Mouse (Mus musculus): Measurements from ENCODE around the gene Gm49396.

Gene Gm49396

DNA sequence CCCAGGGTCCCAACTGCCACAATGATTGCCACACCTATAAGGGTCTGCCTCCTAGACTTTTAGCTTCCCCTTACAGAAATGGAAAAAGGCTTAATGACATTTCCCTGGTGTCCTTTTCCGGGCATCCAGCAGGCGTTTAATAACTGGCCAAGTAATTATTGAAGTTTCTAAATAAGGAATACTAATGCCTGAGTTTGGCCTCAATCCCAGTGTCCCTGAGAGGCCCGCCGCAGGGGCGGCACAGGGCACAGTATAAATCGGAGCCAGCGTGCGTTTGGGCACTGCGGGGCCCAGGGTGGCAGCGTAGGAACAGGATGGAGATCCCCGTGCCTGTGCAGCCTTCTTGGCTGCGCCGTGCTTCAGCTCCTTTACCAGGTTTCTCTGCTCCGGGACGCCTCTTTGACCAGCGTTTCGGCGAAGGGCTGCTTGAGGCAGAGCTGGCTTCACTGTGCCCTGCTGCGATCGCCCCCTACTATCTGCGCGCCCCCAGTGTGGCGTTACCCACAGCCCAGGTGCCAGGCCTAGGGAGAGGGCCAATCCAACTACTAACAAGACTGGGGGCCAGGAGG is 10.0 kb upstream of the Gm49396 start:
- peak; percentile 61 for DNase-seq

DNA sequence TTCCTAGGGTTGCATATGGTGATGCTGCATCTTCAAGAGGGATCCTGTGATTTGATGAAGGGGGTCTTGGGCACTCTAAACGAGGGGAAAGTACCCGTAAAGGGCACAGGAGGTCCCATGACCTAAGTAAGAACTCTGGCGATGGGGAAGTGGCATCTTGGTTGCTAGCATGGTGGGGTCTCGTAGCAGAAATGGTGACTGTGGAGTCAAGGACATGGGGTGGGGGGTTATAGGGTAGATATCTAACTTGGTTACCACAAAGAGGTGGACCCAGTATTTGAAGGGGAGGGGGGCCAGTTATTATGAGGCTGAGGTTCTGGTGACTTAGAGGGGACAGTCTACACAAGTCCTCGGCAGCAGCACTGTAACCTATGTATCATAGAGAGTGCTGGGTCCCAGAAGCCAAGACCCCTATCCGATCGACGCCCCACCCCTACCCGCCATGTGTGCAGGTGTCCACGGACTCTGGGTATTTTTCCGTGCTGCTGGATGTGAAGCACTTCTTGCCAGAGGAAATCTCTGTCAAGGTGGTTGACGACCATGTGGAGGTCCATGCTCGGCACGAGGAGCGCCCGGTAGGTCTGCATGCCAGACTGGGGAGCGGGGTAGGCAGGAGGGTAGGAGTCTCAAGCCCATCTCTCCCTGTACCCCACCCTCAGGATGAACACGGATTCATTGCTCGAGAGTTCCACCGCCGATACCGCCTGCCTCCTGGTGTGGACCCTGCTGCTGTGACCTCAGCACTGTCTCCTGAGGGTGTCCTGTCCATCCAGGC is 9.1 kb upstream of the Gm49396 start:
- DNase-seq = no peak

DNA sequence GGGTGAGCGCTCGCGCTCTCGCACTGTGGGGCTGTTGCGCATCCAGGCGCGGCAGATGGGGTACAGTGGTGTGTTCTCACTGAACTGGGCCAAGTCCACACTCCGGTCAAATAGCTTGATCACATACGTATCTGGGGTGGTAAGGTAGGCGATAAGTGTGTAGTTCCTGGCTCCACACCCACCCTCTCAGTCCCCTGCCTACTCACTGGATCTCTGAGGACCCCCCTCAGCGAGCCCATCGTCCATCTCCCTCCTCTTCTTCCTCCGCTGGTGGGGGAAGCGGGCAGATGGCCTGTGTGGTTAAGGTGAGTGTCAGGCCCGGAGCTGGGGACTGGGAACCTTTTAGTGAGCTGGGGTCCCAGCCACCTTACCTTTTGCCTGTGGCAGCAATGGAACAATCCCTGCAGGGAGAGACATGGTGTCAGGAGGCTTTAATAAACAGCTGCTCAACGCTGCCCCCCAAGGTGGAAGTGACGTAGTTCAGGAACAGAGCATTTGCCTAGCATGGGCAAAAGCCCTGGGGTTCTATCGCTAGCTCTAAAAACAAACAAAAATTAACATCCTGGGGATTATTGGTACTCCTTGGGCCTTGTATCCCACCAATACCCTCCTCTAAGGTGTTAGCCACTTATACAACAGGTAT is 6.1 kb upstream of the Gm49396 start:
- DNase-seq = no peak

DNA sequence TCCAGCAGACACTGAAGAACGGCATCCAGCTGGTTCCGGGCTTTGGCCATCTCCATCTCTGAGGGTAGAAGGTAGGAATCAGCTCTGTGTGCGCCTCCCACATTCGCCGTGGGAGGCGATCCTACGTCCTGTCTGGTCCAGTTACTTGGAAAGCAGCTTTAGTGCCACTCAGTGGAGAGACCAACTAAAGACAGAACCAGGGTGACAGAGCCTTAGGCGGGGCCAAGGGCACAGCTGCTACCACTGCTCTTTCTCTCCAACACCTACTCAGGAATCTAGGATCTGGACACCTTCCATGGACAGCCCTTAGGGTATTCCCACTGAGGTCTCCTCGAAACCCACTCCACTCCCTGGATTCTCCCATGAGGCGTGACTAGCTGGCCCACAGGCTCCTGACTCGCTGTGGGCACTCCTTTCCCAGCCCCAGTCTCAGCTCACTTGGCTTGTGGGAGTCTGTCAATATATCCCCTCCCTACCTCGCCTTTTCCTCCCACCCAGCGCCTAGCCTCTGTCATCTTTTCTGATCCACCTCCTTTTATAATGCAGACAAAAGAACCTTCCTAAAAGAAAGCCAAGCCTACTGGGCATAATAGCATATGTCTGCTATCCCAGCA is 5.1 kb upstream of the Gm49396 start:
- no peak for DNase-seq

DNA sequence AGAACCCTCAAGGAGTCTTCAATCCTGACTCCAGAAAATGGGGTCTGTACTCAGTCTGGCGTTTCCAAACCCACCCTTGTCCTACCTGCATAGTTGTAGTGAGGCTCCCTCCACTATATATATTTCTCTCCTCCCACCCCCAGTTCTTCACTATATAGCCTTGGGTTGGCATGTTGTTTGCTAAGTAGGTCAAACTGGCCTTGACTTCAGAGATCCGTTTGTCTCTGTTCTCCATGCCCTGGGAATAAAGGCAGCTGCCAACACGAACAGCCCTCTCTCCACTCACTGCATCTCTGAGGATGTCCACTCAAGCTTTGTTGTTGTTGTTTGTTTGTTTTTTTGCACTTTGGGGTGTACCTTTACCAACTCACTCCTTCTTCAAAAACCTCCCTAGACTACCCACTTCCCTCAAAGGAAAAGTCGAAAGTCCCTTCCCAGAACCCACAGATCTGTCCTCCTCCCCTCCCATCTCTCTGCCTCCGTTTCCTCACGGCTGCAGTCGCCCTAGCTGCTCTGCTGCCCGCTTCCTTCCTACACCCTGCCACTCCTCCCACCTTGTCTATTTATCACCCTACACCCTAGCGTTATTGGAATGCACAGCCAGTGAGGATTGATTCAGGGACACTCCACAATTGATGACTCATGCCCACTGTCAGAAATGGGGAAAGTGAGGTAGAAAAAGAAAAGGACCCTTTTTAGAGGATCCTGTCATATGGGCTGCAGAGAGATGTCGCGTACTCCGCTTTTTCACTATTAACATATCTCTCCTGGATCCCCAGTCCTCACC is 4.3 kb upstream of the Gm49396 start:
- DNase-seq = no peak

DNA sequence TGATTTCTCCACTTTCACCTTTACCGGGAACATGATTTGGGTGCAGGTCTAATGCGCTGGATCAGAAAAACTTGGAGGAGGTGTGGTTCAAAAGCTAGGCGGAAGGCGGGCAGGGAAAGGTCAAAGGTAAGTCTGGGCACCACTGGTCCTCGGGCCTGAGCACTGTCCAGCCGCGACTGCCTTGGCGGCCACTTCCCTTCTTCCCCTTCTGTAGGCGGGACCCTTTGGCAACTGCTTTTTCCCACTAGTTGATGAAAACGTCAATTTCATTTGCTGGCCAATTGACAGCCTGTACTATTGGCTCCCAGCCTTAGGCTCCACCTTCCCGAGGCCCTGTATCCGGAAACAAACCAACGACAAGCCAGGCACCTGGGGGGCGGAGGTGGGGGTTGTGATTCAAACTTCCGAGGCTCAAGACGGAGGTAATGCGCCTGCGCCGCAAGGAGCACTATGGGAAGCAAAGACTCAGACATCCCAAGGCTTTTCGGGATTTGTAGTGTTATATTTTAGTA is 3.6 kb upstream of the Gm49396 start, which contains the start of gene Lin37:
Gene Lin37, minus strand, starts transcription at position 396 of the 512 bp plus-strand sequence.
- DNase-seq = peak; percentile 99

DNA sequence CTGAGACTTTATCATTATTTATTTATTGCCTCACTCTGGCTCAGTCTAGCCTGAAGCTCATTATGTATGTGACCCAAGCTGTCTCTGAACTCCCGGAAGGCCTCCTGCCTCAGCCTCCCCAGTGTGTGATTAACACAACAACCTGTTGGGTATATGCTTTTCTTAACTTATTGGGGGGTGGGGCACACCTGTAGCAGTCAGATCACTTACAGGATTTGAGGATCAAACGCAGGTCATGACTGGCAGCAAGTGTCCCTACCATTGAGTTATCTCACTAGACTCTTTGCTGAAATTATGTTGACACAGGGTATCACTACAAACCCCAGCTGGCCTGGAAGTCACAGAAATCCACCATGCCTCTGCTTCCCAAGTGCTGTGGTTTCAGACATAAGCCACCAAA is 2.8 kb upstream of the Gm49396 start:
- DNase-seq = no peak

DNA sequence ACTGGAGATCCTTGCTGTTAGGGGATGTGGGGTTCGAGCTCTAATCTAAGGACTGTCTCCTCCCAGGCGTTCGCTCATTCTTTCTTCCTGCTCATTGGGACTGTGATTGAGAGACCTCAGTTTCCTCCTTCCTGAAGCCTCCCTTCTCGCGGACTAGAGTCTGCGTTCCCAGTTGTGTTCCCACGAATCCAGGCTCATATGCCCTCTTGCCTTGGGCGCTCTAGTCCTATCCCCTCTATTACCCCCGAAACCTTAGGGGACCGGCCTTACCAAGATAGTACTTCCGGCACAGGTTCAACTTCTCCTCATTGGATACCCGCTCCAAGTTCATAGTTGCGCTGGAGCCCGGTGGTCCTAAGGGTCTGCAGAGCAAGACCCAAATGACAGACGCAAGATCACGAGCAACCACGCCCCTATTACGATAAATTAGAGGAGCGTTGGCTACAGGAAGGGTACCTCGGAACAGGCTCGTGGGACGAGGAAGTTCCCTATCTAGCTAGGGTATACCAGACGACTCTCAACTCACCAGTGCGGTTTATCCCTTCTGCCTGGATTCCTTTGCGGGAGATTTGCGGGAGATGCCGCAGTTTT is 523 bp upstream of the Gm49396 start:
- DNase-seq = no peak

DNA sequence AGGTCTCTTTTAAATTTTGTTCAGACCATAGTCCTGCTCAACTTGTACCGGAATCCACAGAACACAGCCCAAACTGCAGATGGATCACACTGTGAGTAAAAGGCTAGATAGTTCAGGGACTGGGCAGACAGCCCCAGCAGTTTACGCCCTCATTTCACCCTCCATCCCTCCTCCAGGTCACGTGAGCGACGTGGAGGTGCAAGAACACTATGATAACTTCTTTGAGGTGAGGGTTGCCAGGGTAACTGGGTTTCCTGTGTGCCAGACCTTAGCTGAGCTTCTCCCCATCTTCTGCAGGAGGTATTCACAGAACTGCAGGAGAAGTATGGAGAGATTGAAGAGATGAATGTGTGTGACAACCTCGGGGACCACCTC is 749 bp downstream of the Gm49396 start:
- no peak for DNase-seq

DNA sequence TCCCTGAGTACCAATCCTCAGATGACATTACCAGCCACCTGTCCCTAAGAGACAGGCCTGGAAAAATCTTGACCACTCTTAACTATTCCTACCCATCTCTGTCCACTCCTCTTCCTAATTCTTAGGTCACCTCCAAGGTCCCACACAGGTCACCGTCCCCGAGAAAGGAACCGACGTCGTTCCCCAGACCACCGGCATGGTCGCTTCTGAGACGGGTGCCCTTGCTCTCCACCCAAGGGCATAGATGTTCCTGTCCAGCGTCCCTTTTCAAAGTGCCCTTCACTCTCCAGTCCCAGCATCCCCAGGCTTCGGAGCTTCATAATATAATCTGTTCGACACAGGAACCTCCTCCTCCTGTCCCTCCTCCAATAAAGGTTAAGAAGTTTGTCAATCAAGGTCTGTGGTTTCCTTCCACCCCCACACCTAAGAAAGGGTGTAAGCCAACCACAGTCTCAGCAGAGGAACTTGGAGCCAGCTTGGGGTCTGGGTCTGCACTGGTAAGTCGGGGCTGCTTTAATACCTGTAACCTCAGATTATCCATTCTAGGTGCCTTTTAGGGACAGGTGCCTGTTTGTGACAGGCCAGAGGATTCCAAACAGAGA is 1.9 kb downstream of the Gm49396 start, which contains the start of gene Igflr1:
Gene Igflr1, plus strand, starts transcription at position 458 of the 602 bp plus-strand sequence.
- no peak for DNase-seq

DNA sequence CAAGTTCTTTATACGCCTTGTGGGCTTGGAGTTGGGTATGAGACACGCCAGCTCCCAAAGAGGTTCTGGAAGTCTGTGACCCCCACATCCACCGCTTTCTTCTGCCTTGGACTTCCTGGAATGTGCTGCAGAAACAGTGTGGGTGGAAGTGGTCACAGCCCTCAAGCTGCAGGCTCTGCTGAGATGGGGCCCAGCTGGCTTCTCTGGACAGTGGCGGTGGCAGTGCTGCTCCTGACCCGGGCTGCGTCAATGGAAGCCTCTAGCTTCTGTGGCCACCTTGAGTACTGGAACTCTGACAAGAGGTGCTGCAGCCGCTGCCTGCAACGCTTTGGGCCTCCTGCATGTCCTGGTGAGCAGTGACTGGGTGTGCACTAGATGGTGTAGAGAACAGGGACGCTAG is 2.9 kb downstream of the Gm49396 start:
- no peak for DNase-seq

DNA sequence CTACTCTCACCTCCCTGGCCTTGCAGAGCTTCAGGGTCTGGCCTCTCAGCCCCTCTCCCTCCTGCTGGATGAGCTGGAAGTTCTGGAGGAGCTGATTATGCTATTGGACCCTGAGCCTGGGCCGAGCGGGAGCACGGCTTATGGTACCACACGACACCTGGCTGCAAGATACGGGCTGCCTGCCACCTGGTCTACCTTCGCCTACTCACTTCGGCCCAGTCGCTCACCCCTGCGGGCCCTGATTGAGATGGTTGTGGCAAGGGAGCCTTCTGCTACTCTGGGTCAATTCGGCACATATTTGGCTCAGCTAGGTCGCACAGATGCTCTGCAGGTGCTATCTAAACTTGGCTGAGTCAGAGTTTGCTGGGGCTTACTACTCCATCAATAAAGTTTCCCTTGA is 4.4 kb downstream of the Gm49396 start:
- no peak for DNase-seq

DNA sequence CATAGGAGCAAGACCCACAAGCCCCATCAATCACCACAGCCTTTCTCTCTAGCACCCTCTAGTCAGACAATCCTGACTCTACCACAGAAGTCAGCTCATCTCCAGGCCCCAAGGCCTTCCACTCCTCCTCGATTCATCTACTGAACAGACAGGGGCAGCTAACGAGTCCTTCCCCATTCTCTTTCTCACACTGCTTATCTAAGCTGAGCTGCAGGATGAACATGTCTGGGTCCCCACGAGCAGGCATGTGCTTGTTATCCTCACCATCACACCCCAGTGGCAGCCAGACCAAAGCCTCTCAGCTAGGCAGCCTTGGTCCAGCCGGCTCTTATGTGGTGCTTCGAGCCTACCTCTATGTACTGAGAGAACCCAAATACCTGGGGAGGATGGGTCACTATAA is 9.2 kb downstream of the Gm49396 start:
- DNase-seq = no peak

DNA sequence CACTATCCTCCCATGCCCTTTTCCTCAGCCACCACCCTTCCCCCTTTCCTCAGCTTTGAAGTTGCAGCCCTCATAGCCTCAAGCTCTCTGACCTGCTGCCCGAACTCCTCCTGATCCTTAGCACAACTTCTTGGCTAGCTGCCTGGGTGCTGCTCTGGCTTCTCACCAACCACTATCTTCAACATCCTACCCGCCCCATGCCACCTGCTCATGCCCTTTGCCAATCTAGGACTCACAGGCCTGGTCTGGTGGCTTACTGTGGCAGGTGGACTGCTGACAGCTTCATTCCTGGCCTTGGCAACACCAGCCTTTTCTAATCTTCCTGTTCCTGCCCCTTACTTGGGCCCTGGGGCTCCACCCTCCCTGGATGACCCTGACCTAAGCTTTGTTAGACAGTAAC is 9.8 kb downstream of the Gm49396 start:
- no peak for DNase-seq

DNA sequence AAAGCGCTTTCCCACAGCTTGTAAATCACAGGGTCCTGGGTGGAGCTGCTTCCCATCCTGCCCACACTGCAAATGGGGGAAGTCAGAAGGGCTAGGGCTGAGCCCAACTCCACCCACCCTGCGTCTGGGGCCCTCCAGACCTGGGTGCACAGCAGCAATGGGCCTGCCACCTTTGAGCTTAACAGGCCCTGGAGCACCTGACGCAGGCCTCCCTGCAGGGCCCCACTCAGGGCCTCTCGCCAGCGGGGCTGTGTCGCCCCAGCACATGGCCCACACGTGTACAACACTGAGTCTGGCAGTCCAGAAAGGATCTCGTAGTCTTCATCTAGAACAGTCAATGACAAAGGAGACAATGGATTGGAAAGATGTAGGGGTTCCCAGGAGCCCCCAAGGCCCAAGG is 16.8 kb downstream of the Gm49396 start:
- no peak for DNase-seq

DNA sequence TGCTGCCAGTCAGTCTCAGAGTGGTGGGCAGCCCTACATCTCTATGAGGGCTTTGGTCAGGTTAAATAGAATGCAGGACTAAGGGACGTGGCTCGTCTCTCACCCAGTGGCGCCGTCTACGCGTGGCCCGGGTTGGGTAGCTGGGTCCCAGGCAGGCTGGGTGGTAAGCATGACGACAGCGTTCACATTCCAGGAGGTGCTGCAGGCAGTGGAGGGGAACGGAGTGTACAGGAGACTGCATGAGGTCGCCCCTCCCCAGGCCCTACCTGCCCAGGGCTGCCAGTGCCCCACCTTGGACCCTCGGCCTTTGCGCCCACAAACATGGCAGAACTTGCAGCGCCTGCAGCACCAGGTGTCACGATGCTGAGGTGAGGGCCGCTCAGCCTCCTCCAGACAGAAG is 18.4 kb downstream of the Gm49396 start:
- DNase-seq = no peak

DNA sequence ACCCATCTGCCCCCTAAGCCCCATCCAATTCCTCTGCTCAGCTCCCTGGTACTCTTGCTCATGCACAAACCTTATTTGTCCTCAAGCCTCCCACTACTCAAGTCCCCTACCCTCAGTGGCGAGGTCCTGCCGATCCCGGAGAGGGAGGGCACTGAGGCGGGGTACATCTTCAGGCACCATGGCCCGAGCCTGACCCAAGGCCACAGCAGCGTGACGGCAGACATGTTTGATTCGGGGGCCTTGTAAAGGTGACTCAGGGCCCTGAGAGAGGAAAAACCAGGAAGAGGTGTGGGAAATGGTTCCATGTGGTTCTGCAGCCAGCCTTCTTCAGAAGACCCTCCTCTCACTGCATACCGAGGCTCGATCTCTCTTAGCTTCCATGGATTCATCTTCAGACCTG is 21.2 kb downstream of the Gm49396 start:
- DNase-seq = no peak

DNA sequence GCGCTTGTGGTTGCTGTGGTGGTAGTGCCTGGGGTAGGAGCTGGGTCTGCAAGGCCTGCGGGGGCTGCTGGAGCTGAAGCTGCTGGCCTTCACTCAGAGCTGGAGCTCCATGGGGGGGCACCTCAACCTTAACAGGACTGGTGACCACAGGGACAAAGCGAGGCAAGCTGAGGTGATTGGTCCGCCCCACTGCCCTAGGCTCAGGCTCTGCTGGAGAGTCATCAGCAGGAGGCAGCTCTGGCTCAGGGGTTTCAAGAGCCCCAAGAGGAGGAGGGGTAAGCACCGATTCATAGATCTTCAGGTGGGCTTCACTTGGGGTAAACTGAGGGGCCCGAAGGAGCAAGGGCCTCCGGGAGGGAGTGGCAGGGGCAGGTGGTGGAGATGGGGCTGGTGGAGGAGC is 22.0 kb downstream of the Gm49396 start:
- no peak for DNase-seq

DNA sequence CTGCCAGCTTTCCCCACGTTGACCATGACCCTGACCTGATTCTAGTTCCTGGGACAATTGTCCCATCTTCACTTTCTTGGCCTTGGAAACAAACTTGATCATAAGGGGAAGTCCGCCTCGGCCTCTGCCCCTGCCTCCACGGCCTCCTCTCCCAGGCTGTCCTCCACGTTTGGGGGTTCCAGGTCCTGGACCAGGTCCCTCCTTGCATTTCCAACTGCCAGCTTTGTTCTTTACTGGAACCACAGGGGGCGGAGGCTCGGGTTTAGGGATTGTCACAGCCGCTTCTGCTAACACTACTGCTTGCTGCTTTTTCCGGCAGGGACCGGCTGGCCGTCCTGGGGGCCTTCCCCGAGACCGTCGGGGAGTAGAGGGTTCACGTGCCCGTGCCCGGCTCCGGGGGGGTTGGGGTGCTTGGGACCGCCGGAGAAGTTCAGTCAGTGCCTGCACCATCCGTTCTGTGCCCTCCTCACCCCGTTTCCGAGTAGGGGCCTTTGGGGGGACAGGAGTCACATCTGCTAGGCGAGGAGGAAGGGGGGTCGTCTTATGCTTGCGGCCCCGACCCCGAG is 23.4 kb downstream of the Gm49396 start:
- no peak for DNase-seq

DNA sequence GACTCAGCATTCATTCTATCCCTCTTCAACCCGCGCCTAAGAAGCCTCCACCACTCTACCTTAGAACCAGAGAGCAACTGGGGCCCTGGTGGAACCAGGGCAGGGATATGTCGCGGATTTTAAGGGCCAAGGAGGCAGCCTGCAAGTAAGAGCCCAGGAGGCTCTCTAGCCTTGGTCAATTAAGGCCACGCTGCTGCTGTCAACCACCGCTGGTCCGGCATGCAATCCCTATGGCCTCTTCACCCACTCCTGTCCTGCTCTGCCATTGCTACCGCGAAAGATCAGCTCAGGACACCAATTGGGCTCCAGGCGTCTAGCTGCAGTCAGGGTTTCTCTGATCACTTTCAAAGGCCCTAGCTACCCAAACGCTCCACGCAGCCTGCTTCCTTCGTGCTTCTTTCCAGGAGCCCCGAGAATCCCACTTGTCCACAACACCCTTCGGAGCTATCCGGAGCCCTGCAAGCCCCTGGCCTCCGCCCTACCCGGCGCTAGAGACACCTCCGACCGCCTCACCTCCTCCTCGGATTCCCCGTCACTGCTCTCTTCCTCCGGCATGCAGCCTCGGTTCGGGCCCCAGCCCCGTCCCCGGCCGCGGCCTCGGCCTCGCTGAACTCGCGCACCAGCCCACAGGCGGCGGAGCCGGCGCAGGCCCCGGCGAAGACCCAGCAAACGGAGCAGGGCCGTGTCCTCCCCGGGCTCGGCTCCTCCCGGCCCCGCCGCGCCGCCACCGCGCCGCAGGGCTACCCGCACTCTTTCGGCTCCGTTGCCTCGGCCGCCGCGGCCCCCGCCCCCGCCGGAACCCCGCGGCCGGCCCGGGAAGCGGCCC is 24.9 kb downstream of the Gm49396 start:
- peak; percentile 53 for DNase-seq
